ENCODE assay signal across 17 mouse cellular contexts in genomic region chr8:70627041-70627440, GRCm38 (mm10). TPM values are rescaled to one million over a fixed set of nuclear protein-coding genes. Genes with fewer than 3 reads are reported as not detected.
"Had no signal": no experiment of that assay in that cellular context is flagged by ENCODE, and none has a peak within 500 bp of the region (broad histone marks: within the 10 kb centered on the region; RNA-seq: fewer than 3 reads in every experiment).

No protein-coding gene starts in this region.

- DNase-seq: lung, adult 18-20 months; lung, embryonic 14.5 days; lung, postnatal 10 days; lung, postnatal 4 days; midbrain, embryonic 14.5 days; right cerebral cortex, postnatal 14 days; thymus, adult 2 months; thymus, postnatal 25 days; thymus, postnatal 4 days had no signal

- H3K27ac ChIP-seq: midbrain, embryonic 10.5 days; midbrain, embryonic 12.5 days; neural tube, embryonic 12.5 days; stomach, embryonic 15.5 days; stomach, postnatal 0 days had no signal

- H3K4me3 ChIP-seq: midbrain, embryonic 10.5 days; midbrain, embryonic 12.5 days; neural tube, embryonic 12.5 days; stomach, embryonic 15.5 days had no signal

RNA-seq across cellular contexts. Expression of gene Gdf15, which starts 5.2 kb away (rescaled TPM):
- total RNA-seq: megakaryocyte, adult 5-6 weeks; megakaryocyte-erythroid progenitor cell, adult 5-6 weeks; neutrophil, adult 5-6 weeks had no signal
- polyA plus RNA-seq: midbrain, embryonic 10.5 days; midbrain, embryonic 12.5 days; neural tube, embryonic 12.5 days had no signal
